Mouse (Mus musculus) small intestine, adult 2 months (tissue): ENCODE results near the gene Ccdc24. TPM values are rescaled to one million over a fixed set of nuclear protein-coding genes. Genes with fewer than 3 reads are reported as not detected.

ENCODE experiments used
- H3K27ac ChIP-seq: fragments of 200-500 bp; 2 replicates; pipeline ENCODE4 v1.5.1; 2012; ENCODE audit warnings: low read depth, low read length, control low read depth, inconsistent platforms; ENCODE audit not compliant: insufficient read depth
- H3K27me3 ChIP-seq: fragments of 200-500 bp; 2 replicates; pipeline ENCODE4 v1.6.1; 2012; ENCODE audit warnings: mild to moderate bottlenecking, moderate library complexity, low read length, inconsistent platforms; ENCODE audit not compliant: control insufficient read depth, insufficient read depth
- H3K36me3 ChIP-seq: fragments of 200-500 bp; 2 replicates; pipeline ENCODE4 v1.6.1; 2012; ENCODE audit warnings: mild to moderate bottlenecking, low read length, control low read depth, inconsistent platforms; ENCODE audit not compliant: control insufficient read depth, insufficient read depth
- H3K4me1 ChIP-seq: fragments of 200-500 bp; 2 replicates; pipeline ENCODE4 v1.6.1; 2012; ENCODE audit warnings: low read length, inconsistent platforms, mixed read lengths; ENCODE audit not compliant: control insufficient read depth, insufficient read depth, insufficient read length
- H3K4me3 ChIP-seq: fragments of 200-500 bp; 2 replicates; pipeline ENCODE4 v1.5.1; 2012; ENCODE audit warnings: low read depth, mild to moderate bottlenecking, control low read depth, inconsistent platforms, low read length, moderate library complexity
- CTCF ChIP-seq: fragments of 200-500 bp; IDR thresholded peaks from 2 replicates; pipeline ENCODE4 v1.5.1; 2012; ENCODE audit warnings: low read depth, mild to moderate bottlenecking, control low read depth, inconsistent platforms, low read length, moderate library complexity, mixed read lengths; ENCODE audit not compliant: insufficient replicate concordance, insufficient read length; ENCODE audit errors: extremely low read depth
- POLR2A ChIP-seq: fragments of 200-500 bp; IDR thresholded peaks from 2 replicates; pipeline ENCODE4 v1.6.1; 2012; ENCODE audit warnings: low read depth, mild to moderate bottlenecking, control low read depth, inconsistent platforms, low read length, moderate library complexity
- WGBS: fragments of 180-500 bp; shearing (Covaris S2); methylation state at CpG from one replicate; pipeline ENCODE4 v1.1.7; 2018; 5-methylcytosine and 5-hydroxymethylcytosine counted together
- polyA plus RNA-seq: library from polyadenylated mRNA; depleted of rRNA; stranded (reverse); fragments of >200 nt; gene quantifications from 2 replicates; pipeline ENCODE4 v1.2.3, GENCODE M21; 2012

Ccdc24 gene
- polyA plus RNA-seq, 1 experiment = 2.0 TPM

- H3K27me3 ChIP-seq = no peaks in the 10 kb centered on the region
- H3K4me3 ChIP-seq = no peak overlapping the region
- H3K36me3 ChIP-seq = no peaks in the 10 kb centered on the region
- WGBS = 84% methylated on average over 7 of the region's 7 CpGs
- no peak for TF ChIP-seq CTCF
- no peak for TF ChIP-seq POLR2A
- peaks cover 3% of the 10 kb centered on the region for H3K4me1 ChIP-seq
- H3K27ac ChIP-seq = no peak overlapping the region
Measured at GRCm38 (mm10) chr4:117871787-117872186, 570 bp downstream of the Ccdc24 start.

DNA sequence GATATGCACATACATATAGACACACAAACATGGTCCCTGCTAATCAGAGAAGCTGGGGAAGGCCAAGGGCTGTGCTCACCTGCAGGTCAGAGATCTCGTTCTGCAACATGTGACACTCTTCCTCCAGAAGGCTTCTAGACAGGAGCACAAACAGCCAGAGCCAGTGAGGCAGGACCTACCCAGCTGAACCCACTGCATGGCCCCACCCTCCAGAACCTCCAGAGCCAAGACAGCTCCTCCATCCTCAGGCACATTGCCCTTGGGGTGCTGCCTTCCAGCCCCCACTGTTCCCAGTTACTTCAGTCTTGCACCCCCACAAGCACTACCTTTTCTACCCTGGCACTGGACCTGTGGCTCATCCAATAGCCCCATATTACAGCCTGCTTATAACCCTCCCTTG is 1.9 kb downstream of the Ccdc24 start:
- H3K4me1 ChIP-seq = peaks cover 12% of the 10 kb centered on the region
- no peaks in the 10 kb centered on the region for H3K27me3 ChIP-seq
- 38% methylated on average over 1 of the region's 1 CpGs for WGBS
- H3K27ac ChIP-seq = no peak overlapping the region
- no peak for TF ChIP-seq POLR2A
- TF ChIP-seq CTCF = no peak
- no peak overlapping the region for H3K4me3 ChIP-seq
- H3K36me3 ChIP-seq = no peaks in the 10 kb centered on the region

GRCm38 (mm10) chr4:117869317-117869716 is 3.0 kb downstream of the Ccdc24 start:
- Histone ChIP-seq H3K4me3 (no peak overlapping the region), H3K27me3 (no peaks in the 10 kb centered on the region), H3K4me1 (peaks cover 12% of the 10 kb centered on the region), H3K36me3 (no peaks in the 10 kb centered on the region), H3K27ac (no peak overlapping the region)
- WGBS = 77% methylated on average over 9 of the region's 9 CpGs
- TF ChIP-seq POLR2A (no peak), CTCF (no peak)

DNA sequence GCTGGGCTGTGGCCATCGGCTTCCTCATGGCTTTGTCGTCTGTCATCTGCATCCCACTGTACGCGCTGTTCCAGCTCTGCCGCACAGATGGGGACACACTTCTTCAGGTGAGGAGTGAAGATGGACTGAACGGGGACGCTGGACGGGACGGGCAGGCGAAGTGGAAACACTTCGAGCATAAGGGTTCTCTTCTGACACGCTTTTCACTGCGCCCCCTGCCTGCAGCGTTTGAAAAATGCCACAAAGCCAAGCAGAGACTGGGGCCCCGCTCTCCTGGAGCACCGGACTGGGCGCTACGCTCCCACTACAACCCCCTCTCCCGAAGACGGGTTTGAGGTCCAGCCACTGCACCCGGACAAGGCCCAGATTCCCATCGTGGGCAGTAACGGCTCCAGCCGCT is 4.5 kb downstream of the Ccdc24 start:
- 34% methylated on average over 24 of the region's 24 CpGs for WGBS
- H3K36me3 ChIP-seq = no peaks in the 10 kb centered on the region
- peaks cover 12% of the 10 kb centered on the region for H3K4me1 ChIP-seq
- TF ChIP-seq CTCF (peak; percentile 52; the same call in 1 of the 2 replicates), POLR2A (no peak)
- no peak overlapping the region for H3K27ac ChIP-seq
- no peak overlapping the region for H3K4me3 ChIP-seq
- no peaks in the 10 kb centered on the region for H3K27me3 ChIP-seq

DNA sequence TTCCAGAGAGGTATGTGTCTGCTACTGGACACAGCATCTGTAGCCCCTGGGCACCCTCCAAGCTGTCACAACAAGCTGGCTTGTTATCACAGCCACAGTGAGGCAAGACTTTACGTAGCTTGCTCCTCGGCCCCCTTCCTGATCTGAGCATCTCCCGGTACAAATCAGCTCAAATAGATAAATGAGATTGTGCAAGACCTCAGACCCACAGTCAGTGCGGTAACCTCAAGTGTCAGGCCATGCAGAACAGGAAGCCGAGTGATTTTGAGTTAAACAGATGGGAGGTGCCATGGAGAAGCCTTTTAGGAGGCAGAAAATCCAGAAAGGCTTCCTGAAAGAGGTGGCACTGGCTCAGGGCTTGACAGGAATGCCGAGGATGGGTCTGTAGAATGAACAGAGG is 5.4 kb downstream of the Ccdc24 start:
- Histone ChIP-seq H3K27me3 (no peaks in the 10 kb centered on the region), H3K36me3 (no peaks in the 10 kb centered on the region), H3K4me1 (peaks cover 9% of the 10 kb centered on the region), H3K4me3 (no peak overlapping the region), H3K27ac (no peak overlapping the region)
- no peak for TF ChIP-seq CTCF
- no peak for TF ChIP-seq POLR2A
- 77% methylated on average over 6 of the region's 6 CpGs for WGBS

- WGBS = 26% methylated on average over 9 of the region's 9 CpGs
Measured at GRCm38 (mm10) chr4:117866083-117866482, 6.3 kb downstream of the Ccdc24 start.

GRCm38 (mm10) chr4:117862823-117863222 is 9.5 kb downstream of the Ccdc24 start:
- no peak overlapping the region for H3K27ac ChIP-seq
- H3K4me3 ChIP-seq = no peak overlapping the region
- H3K27me3 ChIP-seq = no peaks in the 10 kb centered on the region
- WGBS = 56% methylated on average over 4 of the region's 4 CpGs
- H3K36me3 ChIP-seq = no peaks in the 10 kb centered on the region
- TF ChIP-seq POLR2A = no peak
- no peak for TF ChIP-seq CTCF
- H3K4me1 ChIP-seq = peaks cover 19% of the 10 kb centered on the region

More at GRCm38 (mm10) chr4:117866083-117866482, 6.3 kb downstream of the Ccdc24 start:
- H3K4me1 ChIP-seq = peaks cover 9% of the 10 kb centered on the region
- H3K27ac ChIP-seq = no peak overlapping the region
- H3K4me3 ChIP-seq = no peak overlapping the region
- TF ChIP-seq CTCF (no peak), POLR2A (no peak)
- no peaks in the 10 kb centered on the region for H3K27me3 ChIP-seq
- no peaks in the 10 kb centered on the region for H3K36me3 ChIP-seq

- H3K36me3 ChIP-seq = no peaks in the 10 kb centered on the region; the same call in 1 of the 2 replicates
- H3K4me1 ChIP-seq = peaks cover 10% of the 10 kb centered on the region
- H3K4me3 ChIP-seq = no peak overlapping the region
- no peak overlapping the region for H3K27ac ChIP-seq
- WGBS = 83% methylated on average over 9 of the region's 9 CpGs
- TF ChIP-seq POLR2A (no peak), CTCF (no peak)
- no peaks in the 10 kb centered on the region for H3K27me3 ChIP-seq
Measured at GRCm38 (mm10) chr4:117860570-117860969, 11.8 kb downstream of the Ccdc24 start.
